Mouse (Mus musculus) gastrocnemius, adult 8-10 months (tissue): Measurements from ENCODE around the gene Peak1. TPM values are rescaled to one million over a fixed set of nuclear protein-coding genes. Genes with fewer than 3 reads are reported as not detected.
A peak's percentile ranks its signal among the peaks of the same experiment; 100 is the strongest.

Experiments used
- DNase-seq, 2 experiments: peaks; one replicate each; pipeline ENCODE4 v3.0.0; 2022; ENCODE audit warnings: low spot score in 2 of 2
- total RNA-seq, 4 experiments: library from RNA; stranded (reverse); gene quantifications; 2 replicates each; pipeline ENCODE4 v1.2.4; 2022

Peak1 gene
- total RNA-seq, 4 experiments from 2014 or later: 12.1 to 14.3 (median 13.2) TPM

- no peak for DNase-seq
These were observed 213.6 kb downstream of the Peak1 start for GRCm38 (mm10) chr9:56204316-56204715.

GRCm38 (mm10) chr9:56200645-56201314 is 217.1 kb downstream of the Peak1 start:
- peak; percentile 60 to 64 for DNase-seq

- DNase-seq: no peak
These were observed 217.7 kb downstream of the Peak1 start for GRCm38 (mm10) chr9:56200200-56200599.

- DNase-seq: no peak
These were observed 220.9 kb downstream of the Peak1 start for GRCm38 (mm10) chr9:56196921-56197320.

- no peak for DNase-seq
These were observed 222.7 kb downstream of the Peak1 start for GRCm38 (mm10) chr9:56195193-56195592.

GRCm38 (mm10) chr9:56191498-56192455 is 226.1 kb downstream of the Peak1 start:
- no peak for DNase-seq

GRCm38 (mm10) chr9:56180118-56180781 is 237.6 kb downstream of the Peak1 start:
- DNase-seq: no peak

GRCm38 (mm10) chr9:56179416-56180117 is 238.3 kb downstream of the Peak1 start:
- no peak for DNase-seq

- no peak for DNase-seq
These were observed 240.5 kb downstream of the Peak1 start for GRCm38 (mm10) chr9:56177354-56177753.

- no peak for DNase-seq
These were observed 242.6 kb downstream of the Peak1 start for GRCm38 (mm10) chr9:56175316-56175715.

- no peak for DNase-seq
These were observed 250.2 kb downstream of the Peak1 start for GRCm38 (mm10) chr9:56167690-56168089.

- no peak for DNase-seq
These were observed 251.7 kb downstream of the Peak1 start for GRCm38 (mm10) chr9:56166161-56166560.

- no peak for DNase-seq
These were observed 252.5 kb downstream of the Peak1 start, which contains the start of gene Tspan3 for GRCm38 (mm10) chr9:56165377-56165776. Gene Tspan3 (minus strand): TSS chr9:56165477.

- peak; percentile 75 to 82 for DNase-seq
These were observed 257.3 kb downstream of the Peak1 start for GRCm38 (mm10) chr9:56160341-56161141.

- DNase-seq: no peak
These were observed 258.4 kb downstream of the Peak1 start for GRCm38 (mm10) chr9:56159456-56159855.

GRCm38 (mm10) chr9:56158077-56158476 is 259.8 kb downstream of the Peak1 start:
- no peak for DNase-seq

- DNase-seq: no peak
These were observed 263.3 kb downstream of the Peak1 start for GRCm38 (mm10) chr9:56154572-56154971.

GRCm38 (mm10) chr9:56152482-56153007 is 265.3 kb downstream of the Peak1 start:
- DNase-seq: no peak

- peak in 1 of 2 experiments; percentile 43 for DNase-seq
These were observed 266.0 kb downstream of the Peak1 start for GRCm38 (mm10) chr9:56151745-56152481.
